Mouse (Mus musculus): ENCODE results near the gene Dchs2.

Gene Dchs2

GRCm38 (mm10) chr3:83155600-83155999, 27.9 kb downstream of the Dchs2 start:
- no peak for DNase-seq (ENCODE audit: low spot score)

- DNase-seq (ENCODE audit: low spot score), result no peak
These were observed 28.4 kb downstream of the Dchs2 start for GRCm38 (mm10) chr3:83156165-83156564.

- no peak for DNase-seq (ENCODE audit: low spot score)
These were observed 33.9 kb downstream of the Dchs2 start for GRCm38 (mm10) chr3:83161542-83162231.

GRCm38 (mm10) chr3:83163676-83164075, 35.9 kb downstream of the Dchs2 start:
- DNase-seq (ENCODE audit: low spot score), result no peak

- no peak for DNase-seq (ENCODE audit: low spot score)
These were observed 57.8 kb downstream of the Dchs2 start for GRCm38 (mm10) chr3:83185527-83185926.

- DNase-seq (ENCODE audit: low spot score), result no peak
These were observed 63.5 kb downstream of the Dchs2 start for GRCm38 (mm10) chr3:83191271-83191670.

GRCm38 (mm10) chr3:83192401-83192800, 64.7 kb downstream of the Dchs2 start:
- no peak for DNase-seq (ENCODE audit: low spot score)

GRCm38 (mm10) chr3:83194911-83195310, 67.2 kb downstream of the Dchs2 start:
- DNase-seq (ENCODE audit: low spot score), result no peak

GRCm38 (mm10) chr3:83201286-83201980, 73.7 kb downstream of the Dchs2 start:
- no peak for DNase-seq (ENCODE audit: low spot score)

GRCm38 (mm10) chr3:83205073-83205668, 77.4 kb downstream of the Dchs2 start:
- DNase-seq (ENCODE audit: low spot score), result no peak

GRCm38 (mm10) chr3:83209646-83210045, 81.9 kb downstream of the Dchs2 start:
- DNase-seq (ENCODE audit: low spot score), result no peak

GRCm38 (mm10) chr3:83210210-83210609, 82.5 kb downstream of the Dchs2 start:
- DNase-seq (ENCODE audit: low spot score), result no peak

GRCm38 (mm10) chr3:83211939-83212338, 84.2 kb downstream of the Dchs2 start:
- no peak for DNase-seq (ENCODE audit: low spot score)

- no peak for DNase-seq (ENCODE audit: low spot score)
These were observed 84.8 kb downstream of the Dchs2 start for GRCm38 (mm10) chr3:83212578-83212977.

- no peak for DNase-seq (ENCODE audit: low spot score)
These were observed 90.3 kb downstream of the Dchs2 start for GRCm38 (mm10) chr3:83218059-83218458.

- no peak for DNase-seq (ENCODE audit: low spot score)
These were observed 92.4 kb downstream of the Dchs2 start for GRCm38 (mm10) chr3:83220101-83220500.

- no peak for DNase-seq (ENCODE audit: low spot score)
These were observed 94.4 kb downstream of the Dchs2 start for GRCm38 (mm10) chr3:83222125-83222524.

GRCm38 (mm10) chr3:83228383-83228782, 100.6 kb downstream of the Dchs2 start:
- no peak for DNase-seq (ENCODE audit: low spot score)

GRCm38 (mm10) chr3:83230326-83230725, 102.6 kb downstream of the Dchs2 start:
- no peak for DNase-seq (ENCODE audit: low spot score)

GRCm38 (mm10) chr3:83234457-83234856, 106.7 kb downstream of the Dchs2 start:
- DNase-seq (ENCODE audit: low spot score), result no peak

GRCm38 (mm10) chr3:83235061-83235460, 107.3 kb downstream of the Dchs2 start:
- no peak for DNase-seq (ENCODE audit: low spot score)

GRCm38 (mm10) chr3:83246536-83246935, 118.8 kb downstream of the Dchs2 start:
- DNase-seq (ENCODE audit: low spot score), result no peak

- no peak for DNase-seq (ENCODE audit: low spot score)
These were observed 122.3 kb downstream of the Dchs2 start for GRCm38 (mm10) chr3:83250001-83250545.

All from testis, postnatal 10 days (tissue).